Mouse (Mus musculus): ENCODE results near the gene Inafm2. TPM values are rescaled to one million over a fixed set of nuclear protein-coding genes. Genes with fewer than 3 reads are reported as not detected.

Inafm2 gene
- 19.0 to 21.6 TPM (median 20.0 TPM) in 4 replicates for total RNA-seq (2023)

DNA sequence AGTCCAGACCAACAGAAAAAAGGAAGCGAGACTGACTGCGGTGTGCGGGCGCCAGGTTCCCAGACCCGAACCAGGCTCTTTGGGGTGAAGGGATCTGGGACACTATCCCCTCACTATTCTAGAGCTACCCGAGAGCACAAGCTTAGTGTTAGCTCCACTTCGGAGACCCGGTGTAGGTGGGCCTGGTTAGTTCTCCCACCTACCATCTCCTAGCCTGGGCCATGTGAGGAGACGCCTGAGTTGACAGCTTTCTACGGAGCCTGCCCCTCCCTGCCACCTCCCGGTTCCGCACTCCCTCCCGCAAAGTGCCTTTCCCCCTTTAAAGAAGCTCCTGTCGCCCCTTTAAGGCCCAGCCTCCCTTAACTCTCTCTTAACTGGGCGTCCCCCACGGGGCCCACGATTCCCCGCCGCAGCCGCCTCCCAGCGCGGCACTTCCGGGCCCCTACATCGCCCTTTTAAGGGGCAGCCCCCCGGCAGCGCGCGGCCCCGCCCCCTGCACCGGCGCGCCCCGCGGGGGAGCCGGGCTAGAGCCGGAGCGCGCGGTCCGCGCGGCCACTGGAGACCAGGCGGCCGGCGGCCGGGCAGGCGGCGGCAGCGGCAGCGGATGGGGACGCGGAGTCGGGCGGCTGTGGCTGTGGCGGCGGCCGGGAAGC is at the start of gene Inafm2:
Gene Inafm2 (plus strand): TSS at position 527 of the 653 bp plus-strand sequence.

DNA sequence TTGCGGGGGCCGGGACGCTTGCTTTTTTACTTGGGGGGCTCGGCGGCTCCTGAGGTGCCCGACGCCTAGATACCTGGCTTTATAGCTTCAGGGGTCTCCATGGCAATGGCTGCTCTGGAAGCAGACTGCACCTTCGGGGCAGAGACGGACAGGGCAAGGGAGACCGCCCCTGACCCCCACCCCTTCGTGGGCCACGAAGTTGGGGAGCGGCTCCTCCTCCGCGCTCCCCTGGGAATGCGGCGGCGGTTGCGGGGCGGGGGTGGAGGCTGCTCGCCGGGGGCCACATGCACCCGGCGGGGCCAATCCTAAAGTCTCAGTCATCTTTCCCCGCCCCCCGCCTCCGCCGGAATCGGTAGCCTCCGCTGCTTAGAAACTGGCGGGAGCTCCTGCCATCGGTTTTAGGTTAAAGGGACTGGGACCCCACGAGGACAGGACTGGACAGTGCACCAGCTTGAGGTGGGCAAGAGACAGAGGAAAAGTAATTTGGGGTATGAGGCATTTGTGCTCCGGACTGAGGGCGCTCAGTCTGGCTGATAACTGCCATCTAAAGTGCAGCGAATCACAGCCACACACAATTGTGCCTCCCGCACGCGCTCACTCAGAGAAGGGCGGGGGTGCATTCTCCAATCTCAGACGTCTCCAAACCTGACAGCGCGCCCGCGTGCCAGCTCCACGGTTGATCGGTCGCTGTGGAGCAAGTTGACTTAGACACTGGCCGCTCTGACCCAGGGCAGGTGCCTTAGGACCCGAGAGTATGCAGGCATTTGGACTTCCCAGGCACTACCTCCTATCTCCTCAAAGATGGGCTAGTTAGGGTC is 41.4 kb upstream of the Inafm2 start, which contains the start of gene Ankrd63:
Gene Ankrd63 (minus strand): TSS at position 51 of the 818 bp plus-strand sequence.

DNA sequence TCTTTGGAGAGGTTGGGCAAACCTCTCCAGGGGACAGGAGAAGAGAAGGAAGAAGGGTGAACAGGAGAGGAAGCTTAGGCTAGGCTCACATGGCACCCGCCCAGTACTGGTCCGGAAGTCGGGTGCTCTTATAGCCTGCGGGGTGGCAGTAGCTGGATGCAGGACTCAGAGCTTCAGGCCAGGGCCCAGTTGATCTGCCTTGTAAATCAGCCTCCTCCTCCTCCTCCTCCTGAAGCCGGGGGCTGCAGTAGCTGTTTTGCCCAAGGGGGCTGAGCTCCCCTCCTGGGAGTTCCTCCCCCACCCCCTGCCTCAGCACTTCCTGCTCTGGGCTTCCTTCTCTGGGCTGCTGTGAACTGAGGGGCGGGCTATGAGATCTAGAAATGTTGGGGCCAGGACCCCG is 17.2 kb upstream of the Inafm2 start, which contains the start of gene Plcb2:
Gene Plcb2 (minus strand): TSS at position 102 of the 400 bp plus-strand sequence.

GRCm38 (mm10) chr2:118761906-118762783 is 16.6 kb downstream of the Inafm2 start, which contains the start of gene Ccdc9b:
Ccdc9b (minus strand) TSS chr2:118762661.

GRCm38 (mm10) chr2:118772158-118772874 is 26.8 kb downstream of the Inafm2 start, which contains the start of gene Phgr1:
Phgr1 (plus strand) TSS chr2:118772769.

GRCm38 (mm10) chr2:118779504-118780480 is 34.2 kb downstream of the Inafm2 start, which contains the start of gene Disp2:
Disp2 (plus strand) TSS chr2:118779719.

Other genes starting within 250 kb of the Inafm2 start
- 74.2 to 92.6 TPM (median 83.0 TPM) in 4 replicates for gene Bmf, start 196.1 kb upstream of the Inafm2 start, total RNA-seq (2023)
- gene Bub1b, start 147.5 kb upstream of the Inafm2 start, total RNA-seq (2023) = 2.3 to 4.0 TPM (median 3.4 TPM) in 4 replicates
- 2.2 to 10.1 TPM (median 4.0 TPM) in 4 replicates for gene Pak6, start 82.5 kb upstream of the Inafm2 start, total RNA-seq (2023)
- gene Ankrd63, start 41.8 kb upstream of the Inafm2 start, total RNA-seq (2023) = 0.46 to 0.88 TPM (median 0.69 TPM) in 4 replicates
- gene Plcb2, start 17.3 kb upstream of the Inafm2 start, total RNA-seq (2023) = 96.3 to 113 TPM (median 107 TPM) in 4 replicates
- 0.12 to 0.33 TPM in 2 of 4 replicates, not detected in the others for gene Ccdc9b, start 16.9 kb downstream of the Inafm2 start, total RNA-seq (2023)
- gene Phgr1, start 27.0 kb downstream of the Inafm2 start, total RNA-seq (2023) = not detected in 4 replicates
- gene Disp2, start 34.0 kb downstream of the Inafm2 start, total RNA-seq (2023) = not detected in 4 replicates
- 7.1 to 11.5 TPM (median 8.9 TPM) in 4 replicates for gene Knstrn, start 68.2 kb downstream of the Inafm2 start, total RNA-seq (2023)
- 80.1 to 89.7 TPM (median 85.3 TPM) in 4 replicates for gene Ivd, start 116.2 kb downstream of the Inafm2 start, total RNA-seq (2023)
- 50.3 to 60.1 TPM (median 57.5 TPM) in 4 replicates for gene Bahd1, start 154.6 kb downstream of the Inafm2 start, total RNA-seq (2023)
- 3.6 to 5.0 TPM (median 4.3 TPM) in 4 replicates for gene Chst14, start 180.7 kb downstream of the Inafm2 start, total RNA-seq (2023)

Data from B cell, adult 62 days (primary cell).